Mouse (Mus musculus): ENCODE data around the gene Plod1. TPM values are rescaled to one million over a fixed set of nuclear protein-coding genes. Genes with fewer than 3 reads are reported as not detected.

Gene Plod1
- polyA plus RNA-seq, 1 experiment from 2014 or later, result 82.8 TPM

DNA sequence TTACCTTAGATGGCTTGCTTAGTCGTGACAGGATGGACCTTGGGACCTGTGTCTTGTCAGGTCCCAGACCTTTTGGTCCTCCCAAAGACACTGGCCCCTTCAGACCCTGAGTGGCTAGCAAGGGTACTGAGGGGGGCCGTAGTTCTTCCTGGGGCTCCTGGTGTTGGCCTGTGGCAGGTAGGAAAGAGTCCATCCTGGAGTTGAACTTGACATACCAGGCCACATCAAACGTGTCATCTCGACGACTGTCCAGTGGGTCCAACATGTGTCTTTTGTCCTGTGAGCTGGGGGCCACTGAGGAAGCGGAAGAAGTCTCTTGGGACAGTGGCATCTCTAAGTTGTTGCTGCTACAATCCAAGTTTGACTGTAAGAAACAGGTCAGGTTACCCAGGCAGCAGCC, 70.9 kb downstream of the Plod1 start:
- Histone ChIP-seq H3K9ac (no peak overlapping the region), H3K9me3 (no peaks in the 10 kb centered on the region; the same call in 1 of the 2 replicates), H3K4me1 (peaks cover 23% of the 10 kb centered on the region), H3K27ac (no peak overlapping the region), H3K4me2 (replicated peaks) (no peak overlapping the region), H3K27me3 (no peaks in the 10 kb centered on the region), H3K36me3 (peaks cover 50% of the 10 kb centered on the region), H3K4me3 (no peak overlapping the region)
- WGBS, result 91% methylated on average over 6 of the region's 6 CpGs
- ATAC-seq (ENCODE audit: low FRiP score, low read depth), result no peak

DNA sequence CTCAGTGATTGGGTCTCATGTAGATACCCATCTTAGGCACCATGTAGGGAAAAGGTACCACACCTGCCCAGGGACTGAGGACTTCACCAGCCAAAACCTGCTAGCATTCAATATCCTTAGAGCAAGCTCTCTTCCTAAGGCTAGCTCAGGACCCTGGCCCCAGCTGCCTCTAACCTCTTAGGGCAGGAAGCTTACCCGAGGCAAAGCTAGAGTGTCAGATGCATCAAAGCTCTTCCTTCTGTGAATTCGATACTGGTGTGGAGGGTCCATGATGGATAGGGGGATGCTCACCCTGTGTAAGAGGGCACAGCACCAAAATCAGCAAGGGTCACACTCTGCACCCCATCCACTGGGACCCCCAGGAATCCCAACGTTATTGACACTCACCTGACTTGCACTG, 74.5 kb downstream of the Plod1 start:
- WGBS, result 90% methylated on average over 3 of the region's 3 CpGs
- H3K9me3 ChIP-seq, result no peaks in the 10 kb centered on the region
- H3K9ac ChIP-seq, result no peak overlapping the region
- no peak overlapping the region for H3K4me3 ChIP-seq
- ATAC-seq (ENCODE audit: low FRiP score, low read depth), result no peak
- peaks cover 58% of the 10 kb centered on the region for H3K36me3 ChIP-seq
- H3K4me1 ChIP-seq, result peaks cover 1% of the 10 kb centered on the region
- no peaks in the 10 kb centered on the region for H3K27me3 ChIP-seq
- H3K27ac ChIP-seq, result no peak overlapping the region
- H3K4me2 ChIP-seq (replicated peaks), result no peak overlapping the region

Other genes with a start within 250 kb of the Plod1 start
- not detected in 2 replicates for gene Zfp534, start 234.2 kb downstream of the Plod1 start, polyA plus RNA-seq (2015; fragmentation: Nextera tagmentation; extraction: Ambion mirVana)
- 6.1 and 7.1 TPM in 2 replicates for gene Zfp984, start 127.0 kb downstream of the Plod1 start, polyA plus RNA-seq (2015; fragmentation: Nextera tagmentation; extraction: Ambion mirVana)
- gene Zfp933, start 88.4 kb downstream of the Plod1 start, polyA plus RNA-seq (2015; fragmentation: Nextera tagmentation; extraction: Ambion mirVana), result 5.4 and 7.1 TPM in 2 replicates
- 42.8 and 48.8 TPM in 2 replicates for gene Miip, start 68.0 kb downstream of the Plod1 start, polyA plus RNA-seq (2015; fragmentation: Nextera tagmentation; extraction: Ambion mirVana)
- gene Fv1, start 67.8 kb downstream of the Plod1 start, polyA plus RNA-seq (2015; fragmentation: Nextera tagmentation; extraction: Ambion mirVana), result 11.3 and 13.0 TPM in 2 replicates
- gene Mfn2, start 32.1 kb downstream of the Plod1 start, polyA plus RNA-seq (2015; fragmentation: Nextera tagmentation; extraction: Ambion mirVana), result 33.7 and 37.8 TPM in 2 replicates
- gene 2510039O18Rik, start 4.1 kb upstream of the Plod1 start, polyA plus RNA-seq (2015; fragmentation: Nextera tagmentation; extraction: Ambion mirVana), result 13.4 and 13.7 TPM in 2 replicates
- not detected in 2 replicates for gene Nppb, start 49.0 kb upstream of the Plod1 start, polyA plus RNA-seq (2015; fragmentation: Nextera tagmentation; extraction: Ambion mirVana)
- not detected in 2 replicates for gene Nppa, start 64.0 kb upstream of the Plod1 start, polyA plus RNA-seq (2015; fragmentation: Nextera tagmentation; extraction: Ambion mirVana)
- gene Clcn6, start 102.1 kb upstream of the Plod1 start, polyA plus RNA-seq (2015; fragmentation: Nextera tagmentation; extraction: Ambion mirVana), result 7.5 and 8.2 TPM in 2 replicates
- gene Mthfr, start 102.3 kb upstream of the Plod1 start, polyA plus RNA-seq (2015; fragmentation: Nextera tagmentation; extraction: Ambion mirVana), result 24.3 and 24.9 TPM in 2 replicates
- gene Agtrap, start 151.3 kb upstream of the Plod1 start, polyA plus RNA-seq (2015; fragmentation: Nextera tagmentation; extraction: Ambion mirVana), result 13.2 and 14.1 TPM in 2 replicates
- 78.3 and 85.2 TPM in 2 replicates for gene Mad2l2, start 193.6 kb upstream of the Plod1 start, polyA plus RNA-seq (2015; fragmentation: Nextera tagmentation; extraction: Ambion mirVana)
- gene Draxin, start 193.9 kb upstream of the Plod1 start, polyA plus RNA-seq (2015; fragmentation: Nextera tagmentation; extraction: Ambion mirVana), result 0.76 and 0.80 TPM in 2 replicates
- 11.9 and 13.0 TPM in 2 replicates for gene Fbxo6, start 215.4 kb upstream of the Plod1 start, polyA plus RNA-seq (2015; fragmentation: Nextera tagmentation; extraction: Ambion mirVana)
- 14.6 and 16.6 TPM in 2 replicates for gene Fbxo44, start 223.7 kb upstream of the Plod1 start, polyA plus RNA-seq (2015; fragmentation: Nextera tagmentation; extraction: Ambion mirVana)
- 5.5 and 5.9 TPM in 2 replicates for gene Fbxo2, start 223.9 kb upstream of the Plod1 start, polyA plus RNA-seq (2015; fragmentation: Nextera tagmentation; extraction: Ambion mirVana)